In genomic region chr11:118355640-118356039, GRCm38 (mm10) we compare ENCODE assay signal across 7 mouse cellular contexts. TPM values are rescaled to one million over a fixed set of nuclear protein-coding genes. Genes with fewer than 3 reads are reported as not detected.
DNase-seq lines count a peak whose midpoint lies in the region; ATAC-seq lines count a peak whose summit lies in the region.

Gene Timp2 (minus strand): TSS chr11:118355740.

- peak within 1 kb of the TSS; percentile 69 for H3K4me3 ChIP-seq in forebrain, embryonic 11.5 days (ENCODE audit: low read depth, low read length)
- peak within 1 kb of the TSS; percentile 75 for H3K4me3 ChIP-seq in hindbrain, embryonic 10.5 days
- peak within 1 kb of the TSS; percentile 58 for H3K4me3 ChIP-seq in liver, embryonic 12.5 days

- ATAC-seq in forebrain, embryonic 11.5 days (replicated peaks; ENCODE audit: low FRiP score), result no peak
- ATAC-seq in liver, embryonic 12.5 days, result 0 out of 2 replicates have a peak, but pooled peaks have one; percentile 9

- no peaks in the 10 kb centered on the region for H3K9me3 ChIP-seq in forebrain, embryonic 11.5 days (ENCODE audit: control insufficient read depth, low read length)
- H3K9me3 ChIP-seq in hindbrain, embryonic 10.5 days, result no peaks in the 10 kb centered on the region
- H3K9me3 ChIP-seq in liver, embryonic 12.5 days (replicated peaks), result no peaks in the 10 kb centered on the region

- 23% methylated on average over 6 of the region's 6 CpGs for WGBS in forebrain, embryonic 11.5 days
- 26% methylated on average over 6 of the region's 6 CpGs for WGBS in hindbrain, embryonic 10.5 days
- 41% methylated on average over 6 of the region's 6 CpGs for WGBS in liver, embryonic 12.5 days (ENCODE audit: insufficient replicate concordance)

- peak within 1 kb of the TSS; percentile 67 for H3K4me2 ChIP-seq in forebrain, embryonic 11.5 days (ENCODE audit: low read depth, low read length, severe bottlenecking)
- H3K4me2 ChIP-seq in liver, embryonic 12.5 days, result peak within 1 kb of the TSS; percentile 71

- H3K4me1 ChIP-seq in forebrain, embryonic 11.5 days (replicated peaks; ENCODE audit: control insufficient read depth, insufficient read depth, low read length), result peaks cover 9% of the 10 kb centered on the region; the same call in 1 of the 2 replicates
- H3K4me1 ChIP-seq in hindbrain, embryonic 10.5 days (replicated peaks), result peaks cover 36% of the 10 kb centered on the region
- peaks cover 19% of the 10 kb centered on the region; the same call in 1 of the 2 replicates for H3K4me1 ChIP-seq in liver, embryonic 12.5 days

- no peak for DNase-seq in thymus, postnatal 0 days (ENCODE audit: low spot score)
- DNase-seq in thymus, postnatal 4 days, result no peak
- DNase-seq in forebrain, embryonic 11.5 days (ENCODE audit: low spot score), result no peak
- DNase-seq in hindbrain, embryonic 10.5 days (ENCODE audit: low spot score), result no peak
- no peak for DNase-seq in right cerebral cortex, adult 2 months (ENCODE audit: low spot score in 2 of 2)
- DNase-seq in Muller cell, postnatal 12 days (ENCODE audit: inconsistent ontology term), result no peak

- no peaks in the 10 kb centered on the region for H3K36me3 ChIP-seq in forebrain, embryonic 11.5 days (ENCODE audit: control insufficient read depth, insufficient read depth, low read length)
- H3K36me3 ChIP-seq in hindbrain, embryonic 10.5 days, result 0 out of 2 replicates have a peak, but pooled peaks cover 5% of the 10 kb centered on the region
- H3K36me3 ChIP-seq in liver, embryonic 12.5 days, result no peaks in the 10 kb centered on the region

- H3K27ac ChIP-seq in forebrain, embryonic 11.5 days (ENCODE audit: low read depth, low read length), result peak within 1 kb of the TSS; percentile 58
- peak within 1 kb of the TSS; percentile 96 for H3K27ac ChIP-seq in hindbrain, embryonic 10.5 days
- H3K27ac ChIP-seq in liver, embryonic 12.5 days, result no peak within 1 kb of the TSS

- no peaks in the 10 kb centered on the region for H3K27me3 ChIP-seq in forebrain, embryonic 11.5 days (ENCODE audit: control insufficient read depth, insufficient read depth, low read length)
- H3K27me3 ChIP-seq in hindbrain, embryonic 10.5 days (ENCODE audit: insufficient read depth, poor library complexity, severe bottlenecking), result peaks cover 6% of the 10 kb centered on the region
- H3K27me3 ChIP-seq in liver, embryonic 12.5 days (replicated peaks), result peaks cover 42% of the 10 kb centered on the region

- peak within 1 kb of the TSS; percentile 89 for H3K9ac ChIP-seq in forebrain, embryonic 11.5 days (ENCODE audit: low read length)
- H3K9ac ChIP-seq in liver, embryonic 12.5 days, result peak within 1 kb of the TSS; percentile 63

RNA-seq across cellular contexts. Expression of gene Timp2, which starts in this region (rescaled TPM):
- polyA plus RNA-seq in thymus, postnatal 0 days (2015; fragmentation: Nextera tagmentation; extraction: Ambion mirVana), result 45.1 and 45.2 TPM in 2 replicates
- polyA plus RNA-seq in forebrain, embryonic 11.5 days (2014; fragmentation: Nextera tagmentation; extraction: Ambion mirVana), result 48.0 and 50.8 TPM in 2 replicates
- polyA plus RNA-seq in hindbrain, embryonic 10.5 days (2016; fragmentation: Nextera tagmentation; extraction: Ambion mirVana), result 28.6 and 36.3 TPM in 2 replicates
- polyA plus RNA-seq in liver, embryonic 12.5 days (2016; fragmentation: Nextera tagmentation; extraction: Ambion mirVana), result 8.7 and 9.9 TPM in 2 replicates
